Mouse (Mus musculus) kidney, postnatal 0 days (tissue): ENCODE results near the gene Angptl7. TPM values are rescaled to one million over a fixed set of nuclear protein-coding genes. Genes with fewer than 3 reads are reported as not detected.

Experiments
- ATAC-seq: fragments of 200-750 bp; cut with Nextera tagmentation; replicated peaks from 2 replicates; pipeline ENCODE4 v1.8.0; 2017; ENCODE audit warnings: low read depth, moderate number of reproducible peaks, moderate TSS enrichment, moderate library complexity; ENCODE audit not compliant: low FRiP score
- DNase-seq: peaks from one replicate; pipeline ENCODE4 v3.0.0-alpha.2; 2016; ENCODE audit warnings: low spot score
- H3K27ac ChIP-seq: fragments of 300-500 bp; sonication (generic); 2 replicates; pipeline ENCODE4 v1.5.1; 2014; ENCODE audit warnings: mild to moderate bottlenecking
- H3K27me3 ChIP-seq: fragments of 300-500 bp; sonication (generic); 2 replicates; pipeline ENCODE4 v1.6.1; 2014; ENCODE audit warnings: low read length, mixed read lengths; ENCODE audit not compliant: insufficient read depth
- H3K36me3 ChIP-seq: fragments of 300-500 bp; sonication (generic); 2 replicates; pipeline ENCODE4 v1.6.1; 2014; ENCODE audit warnings: low read length, mixed read lengths; ENCODE audit not compliant: insufficient read depth
- H3K4me1 ChIP-seq: fragments of 300-500 bp; sonication (generic); replicated peaks from 2 replicates; pipeline ENCODE4 v1.6.1; 2014; ENCODE audit warnings: antibody characterized with exemption, low read length, mixed read lengths; ENCODE audit not compliant: insufficient read depth
- H3K4me2 ChIP-seq: fragments of 300-500 bp; sonication (generic); 2 replicates; pipeline ENCODE4 v1.6.1; 2014; ENCODE audit warnings: mild to moderate bottlenecking, low read length, moderate library complexity, mixed read lengths
- H3K4me3 ChIP-seq: fragments of 300-500 bp; sonication (generic); replicated peaks from 2 replicates; pipeline ENCODE4 v1.5.1; 2014; ENCODE audit warnings: low read depth, low read length
- H3K9ac ChIP-seq: fragments of 300-500 bp; sonication (generic); 2 replicates; pipeline ENCODE4 v1.6.1; 2014; ENCODE audit warnings: low read depth, low read length
- H3K9me3 ChIP-seq: fragments of 300-500 bp; sonication (generic); replicated peaks from 2 replicates; pipeline ENCODE4 v1.6.1; 2016; ENCODE audit warnings: low read length, inconsistent platforms, mixed read lengths
- CTCF ChIP-seq: IDR thresholded peaks from 2 replicates; pipeline ENCODE4 v1.5.1; 2016; ENCODE audit warnings: antibody characterized with exemption, low read depth, mild to moderate bottlenecking, moderate library complexity
- WGBS: fragments of 180-500 bp; shearing (Covaris S2); extraction: QIAGEN DNeasy Blood & Tissue Kit; methylation state at CpG from one replicate; pipeline ENCODE4 v1.1.7; 2014; 5-methylcytosine and 5-hydroxymethylcytosine counted together
- polyA plus RNA-seq: library from polyadenylated mRNA; unstranded; fragments of >200 nt; fragmentation: Nextera tagmentation; extraction: Ambion mirVana; gene quantifications from 2 replicates; pipeline ENCODE4 v1.2.1, GENCODE M21; 2015

Angptl7 gene
- polyA plus RNA-seq, 1 experiment from 2014 or later = 1.1 TPM

DNA sequence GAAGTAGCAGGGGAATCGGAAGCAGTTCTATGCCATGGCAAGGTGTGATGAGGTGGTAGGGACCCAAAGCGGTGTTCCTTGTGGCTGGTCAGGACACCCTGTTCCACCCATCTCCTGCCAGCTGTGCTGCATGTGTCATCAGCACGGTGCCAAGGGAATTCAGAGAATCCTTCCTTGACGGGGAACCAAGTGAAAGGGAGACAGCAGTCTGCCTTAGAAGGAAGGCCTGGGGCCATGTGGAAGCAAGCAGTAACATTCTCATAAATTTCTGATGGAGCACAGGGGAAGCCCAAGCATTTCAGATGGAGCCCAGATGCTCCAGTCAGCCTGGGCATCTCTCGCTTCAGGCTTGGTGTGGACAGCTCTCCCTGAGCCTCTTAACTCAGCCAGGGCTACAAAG lies 7.3 kb upstream of the Angptl7 start:
- Histone ChIP-seq H3K9me3 (no peaks in the 10 kb centered on the region), H3K27me3 (no peaks in the 10 kb centered on the region), H3K27ac (no peak overlapping the region), H3K36me3 (peaks cover 18% of the 10 kb centered on the region), H3K4me1 (no peaks in the 10 kb centered on the region), H3K4me3 (no peak overlapping the region), H3K9ac (no peak overlapping the region), H3K4me2 (no peak overlapping the region)
- DNase-seq = no peak
- no peak for ATAC-seq
- 75% methylated on average over 5 of the region's 5 CpGs for WGBS
- TF ChIP-seq CTCF = no peak

DNA sequence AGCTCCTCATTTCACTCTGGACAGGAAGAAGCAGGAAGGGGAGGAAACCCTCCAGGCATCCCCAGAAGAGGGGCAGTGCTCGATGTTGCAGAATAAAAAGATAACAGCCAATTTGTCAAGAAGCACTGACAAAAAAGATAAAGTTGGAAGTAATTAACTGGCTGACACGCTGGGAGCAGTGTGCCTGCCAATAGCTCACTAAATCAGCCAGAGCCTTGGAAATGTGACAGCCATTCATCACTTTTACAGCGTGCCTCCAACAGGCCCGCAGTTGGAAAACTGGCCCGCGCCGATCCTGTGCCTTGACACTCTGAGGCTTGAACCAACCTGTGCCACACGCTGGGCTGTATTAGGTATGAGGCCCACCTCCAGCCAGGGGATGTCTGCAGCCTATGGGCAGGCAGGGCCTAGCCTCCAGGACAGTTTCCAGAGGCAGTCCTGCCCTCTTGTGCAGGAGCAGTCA lies 4.3 kb upstream of the Angptl7 start:
- H3K9ac ChIP-seq = no peak overlapping the region
- peaks cover 23% of the 10 kb centered on the region for H3K36me3 ChIP-seq
- no peak for TF ChIP-seq CTCF
- DNase-seq (peak; percentile 40), ATAC-seq (0 out of 2 replicates have a peak, but pooled peaks have one; percentile 29)
- no peaks in the 10 kb centered on the region for H3K9me3 ChIP-seq
- no peaks in the 10 kb centered on the region for H3K4me1 ChIP-seq
- H3K27me3 ChIP-seq = no peaks in the 10 kb centered on the region
- no peak overlapping the region for H3K4me3 ChIP-seq
- WGBS = 13% methylated on average over 8 of the region's 8 CpGs
- no peak overlapping the region for H3K4me2 ChIP-seq
- H3K27ac ChIP-seq = no peak overlapping the region

DNA sequence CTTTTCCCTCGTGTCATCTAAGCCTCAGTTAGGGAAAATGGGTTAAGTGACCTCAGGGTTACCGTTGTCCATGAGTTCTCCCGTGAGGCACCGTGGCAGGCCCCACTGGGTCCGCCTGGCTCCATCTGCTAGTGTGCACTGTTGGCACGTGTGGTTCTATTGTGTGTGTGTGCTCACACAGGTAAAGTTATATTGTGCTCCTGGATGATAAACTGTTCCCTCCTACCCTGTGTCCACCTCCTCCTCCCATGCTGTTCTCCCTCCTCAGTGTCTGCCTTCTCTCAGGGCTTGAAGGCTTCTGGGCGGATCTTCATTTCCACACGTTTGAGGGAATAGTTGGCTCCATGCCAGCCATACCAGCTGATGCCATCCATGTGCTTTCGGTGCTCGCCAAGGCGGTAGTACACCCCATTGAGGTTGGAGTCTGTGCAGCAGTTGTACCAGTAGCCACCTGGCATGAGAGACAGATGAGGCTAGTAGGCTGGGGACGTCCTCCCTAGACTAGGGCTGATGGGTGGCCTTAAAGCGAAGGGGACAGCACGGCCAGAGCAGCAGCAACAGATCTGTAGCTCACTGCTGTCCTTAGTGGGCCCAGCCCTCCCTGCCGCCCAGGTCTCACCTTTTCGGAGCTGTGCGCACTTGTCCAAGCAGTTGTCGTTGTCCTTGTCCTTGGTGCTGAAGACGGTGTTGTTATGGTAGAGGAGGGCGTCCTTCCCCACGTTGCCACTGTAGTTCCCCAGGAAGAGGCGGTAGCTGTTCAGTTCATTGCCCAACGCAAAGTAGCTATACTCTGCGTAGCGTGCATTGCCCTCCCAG lies 4.2 kb downstream of the Angptl7 start:
- Histone ChIP-seq H3K9me3 (no peaks in the 10 kb centered on the region), H3K4me1 (no peaks in the 10 kb centered on the region), H3K27me3 (no peaks in the 10 kb centered on the region), H3K36me3 (peaks cover 39% of the 10 kb centered on the region), H3K27ac (no peak overlapping the region), H3K9ac (no peak overlapping the region), H3K4me3 (no peak overlapping the region), H3K4me2 (no peak overlapping the region)
- no peak for DNase-seq
- no peak for TF ChIP-seq CTCF
- WGBS = 81% methylated on average over 25 of the region's 25 CpGs
- no peak for ATAC-seq

DNA sequence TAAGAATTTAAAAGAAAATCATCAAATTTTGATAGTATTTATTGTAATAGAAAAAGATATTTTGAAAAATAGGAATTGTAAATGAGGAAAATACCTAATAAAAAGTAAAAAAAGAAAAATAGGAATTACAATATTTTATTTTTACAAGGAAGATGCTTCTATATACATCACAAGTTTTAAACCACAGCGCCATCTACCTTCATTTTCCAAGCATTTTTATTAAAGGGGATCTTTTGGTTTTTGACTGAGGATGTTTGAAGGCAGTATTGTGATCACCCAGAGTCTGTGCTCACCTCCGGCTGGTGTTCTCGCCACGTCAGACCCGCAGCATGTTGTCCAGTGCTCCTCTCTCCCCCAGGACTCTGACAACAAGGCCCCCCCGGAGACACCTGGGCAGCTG lies 5.1 kb downstream of the Angptl7 start:
- Histone ChIP-seq H3K27me3 (no peaks in the 10 kb centered on the region), H3K4me2 (no peak overlapping the region), H3K36me3 (peaks cover 39% of the 10 kb centered on the region), H3K9ac (no peak overlapping the region), H3K9me3 (no peaks in the 10 kb centered on the region), H3K4me1 (no peaks in the 10 kb centered on the region), H3K27ac (no peak overlapping the region), H3K4me3 (no peak overlapping the region)
- WGBS = 93% methylated on average over 6 of the region's 6 CpGs
- peak; percentile 43 for TF ChIP-seq CTCF
- DNase-seq = peak; percentile 29
- ATAC-seq = no peak

DNA sequence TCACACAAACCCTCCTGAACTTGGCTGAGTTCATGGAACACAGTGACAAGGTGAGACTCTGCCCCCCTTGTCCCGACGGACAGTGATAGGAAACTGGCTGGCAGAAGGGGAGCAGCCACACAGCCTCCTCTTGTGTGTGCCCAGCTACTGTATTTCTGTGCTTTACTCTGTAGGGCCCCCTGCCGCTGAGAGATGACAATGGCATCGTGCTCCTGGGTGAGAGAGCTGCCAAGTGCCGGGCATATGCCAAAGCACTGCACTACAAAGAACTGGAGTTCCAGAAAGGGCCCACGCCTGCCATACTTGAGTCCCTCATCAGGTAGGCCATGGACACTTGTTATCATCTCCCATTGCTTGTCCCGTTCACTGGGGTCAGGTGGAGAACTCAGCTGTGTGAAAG lies 8.8 kb downstream of the Angptl7 start:
- Histone ChIP-seq H3K27ac (no peak overlapping the region), H3K36me3 (peaks cover 57% of the 10 kb centered on the region), H3K4me2 (no peak overlapping the region), H3K9ac (no peak overlapping the region), H3K4me1 (no peaks in the 10 kb centered on the region), H3K9me3 (no peaks in the 10 kb centered on the region), H3K4me3 (no peak overlapping the region), H3K27me3 (no peaks in the 10 kb centered on the region)
- no peak for TF ChIP-seq CTCF
- DNase-seq (no peak), ATAC-seq (no peak)
- 91% methylated on average over 7 of the region's 7 CpGs for WGBS

DNA sequence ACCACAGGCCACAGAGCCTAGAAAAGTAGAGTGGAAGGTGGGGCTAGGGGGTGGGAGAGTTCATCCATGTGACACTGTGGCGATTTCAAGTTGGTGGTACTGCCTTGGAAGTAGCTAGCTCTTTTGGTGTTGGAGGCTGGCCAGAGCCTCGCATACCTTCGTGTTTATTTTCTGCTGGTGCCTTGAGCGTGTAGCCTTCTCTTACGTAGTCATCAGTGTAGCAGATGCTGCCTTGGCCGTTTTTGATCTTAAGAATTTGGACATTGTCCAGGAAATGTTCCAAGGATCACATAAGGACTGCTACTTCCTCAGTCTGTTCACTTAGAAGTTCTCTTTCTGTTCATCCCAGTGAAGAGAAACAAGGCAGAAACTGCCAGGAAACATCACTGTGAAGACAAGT lies 9.8 kb downstream of the Angptl7 start:
- H3K9ac ChIP-seq = no peak overlapping the region
- 0 out of 2 replicates have a peak, but pooled peaks have one; percentile 23 for ATAC-seq
- peak; percentile 48 for DNase-seq
- peaks cover 57% of the 10 kb centered on the region for H3K36me3 ChIP-seq
- whole genome bisulfite sequencing = 52% methylated on average over 6 of the region's 6 CpGs
- H3K27ac ChIP-seq = no peak overlapping the region
- H3K27me3 ChIP-seq = no peaks in the 10 kb centered on the region
- H3K9me3 ChIP-seq = no peaks in the 10 kb centered on the region
- H3K4me2 ChIP-seq = no peak overlapping the region
- H3K4me3 ChIP-seq = no peak overlapping the region
- no peaks in the 10 kb centered on the region for H3K4me1 ChIP-seq
- TF ChIP-seq CTCF = no peak
